Mouse (Mus musculus) G1E (cell line): ENCODE data around the gene Pax7. TPM values are rescaled to one million over a fixed set of nuclear protein-coding genes. Genes with fewer than 3 reads are reported as not detected.

Source experiments
- ATAC-seq: 2 replicates; pipeline ENCODE4 v1.8.0; 2016; ENCODE audit warnings: mild to moderate bottlenecking; ENCODE audit not compliant: insufficient number of reproducible peaks, poor library complexity, low FRiP score, severe bottlenecking; ENCODE audit errors: extremely low read depth
- DNase-seq: peaks from one replicate; pipeline ENCODE4 v3.0.0; 2012; ENCODE audit warnings: low spot score
- H3K27me3 ChIP-seq: 2 replicates; pipeline ENCODE4 v1.6.1; 2012; ENCODE audit warnings: mild to moderate bottlenecking, low read length, inconsistent platforms; ENCODE audit not compliant: insufficient read depth
- H3K36me3 ChIP-seq: replicated peaks from 2 replicates; pipeline ENCODE3; 2012; ENCODE audit warnings: mild to moderate bottlenecking, inconsistent platforms
- H3K4me1 ChIP-seq: 2 replicates; pipeline ENCODE4 v1.6.1; 2012; ENCODE audit warnings: low read depth, low read length, inconsistent platforms, mixed read lengths; ENCODE audit not compliant: insufficient read depth
- H3K4me3 ChIP-seq: 2 replicates; pipeline ENCODE4 v1.5.1; 2012; ENCODE audit warnings: low read depth, mild to moderate bottlenecking, inconsistent platforms, low read length, moderate library complexity, mixed read lengths
- H3K9me3 ChIP-seq: replicated peaks from 2 replicates; pipeline ENCODE4 v1.6.1; 2012; ENCODE audit warnings: inconsistent platforms
- CTCF ChIP-seq: IDR thresholded peaks from 2 replicates; pipeline ENCODE4 v1.5.1; 2012; ENCODE audit warnings: low read depth, low read length, inconsistent platforms, mixed read lengths
- GATA1 ChIP-seq: IDR thresholded peaks from 2 replicates; pipeline ENCODE4 v1.6.1; 2012; ENCODE audit warnings: borderline replicate concordance, low read length, inconsistent platforms, mixed read lengths
- GATA2 ChIP-seq: IDR thresholded peaks from 2 replicates; pipeline ENCODE4 v1.6.1; 2012; ENCODE audit warnings: low read depth, low read length, inconsistent platforms, borderline replicate concordance
- POLR2AphosphoS5 ChIP-seq: IDR thresholded peaks from 2 replicates; pipeline ENCODE4 v1.6.1; 2012; ENCODE audit warnings: low read depth, low read length, inconsistent platforms; ENCODE audit not compliant: insufficient replicate concordance
- TAL1 ChIP-seq: conservative IDR thresholded peaks from 2 replicates; pipeline ENCODE4 v1.6.1; 2012; ENCODE audit warnings: low read depth, low read length, inconsistent platforms, mixed read lengths
- polyA plus RNA-seq: library from polyadenylated mRNA; stranded (reverse); fragments of >175 nt; gene quantifications from 2 replicates; pipeline ENCODE4 v1.2.3, GENCODE M21; 2012
- total RNA-seq, 2 experiments: library from RNA; stranded (forward) in 1 of 2; stranded (reverse) in 1 of 2; fragments of 200-1000 nt in 1 of 2; fragments of >200 nt in 1 of 2; fragmentation: Nextera tagmentation in 1 of 2; gene quantifications; 2 replicates each; pipeline ENCODE4 v1.2.3; 2014 to 2017

Gene Pax7
- total and polyA plus RNA-seq, 3 experiments, result 0.11 TPM; not detected in 2

- no peak for TF ChIP-seq POLR2AphosphoS5
- TF ChIP-seq TAL1, result no peak
- no peak for TF ChIP-seq GATA1
- TF ChIP-seq CTCF, result no peak
- no peak for TF ChIP-seq GATA2
- Histone ChIP-seq H3K4me3 (no peak overlapping the region; the same call in 1 of the 2 replicates), H3K27me3 (no peaks in the 10 kb centered on the region)
Observed at GRCm38 (mm10) chr4:139823138-139823869, 10.0 kb downstream of the Pax7 start.

GRCm38 (mm10) chr4:139822214-139823137, 10.9 kb downstream of the Pax7 start:
- ATAC-seq, result no peak
- no peak for TF ChIP-seq TAL1
- no peak for TF ChIP-seq GATA1
- no peak for TF ChIP-seq CTCF
- no peak for TF ChIP-seq GATA2
- no peak for TF ChIP-seq POLR2AphosphoS5

More at GRCm38 (mm10) chr4:139823138-139823869, 10.0 kb downstream of the Pax7 start:
- Histone ChIP-seq H3K36me3 (no peaks in the 10 kb centered on the region), H3K4me1 (no peaks in the 10 kb centered on the region), H3K9me3 (peaks cover 81% of the 10 kb centered on the region)
- ATAC-seq (no peak), DNase-seq (no peak)

GRCm38 (mm10) chr4:139821491-139822160, 11.7 kb downstream of the Pax7 start:
- ATAC-seq (no peak), DNase-seq (no peak)
- no peaks in the 10 kb centered on the region for H3K36me3 ChIP-seq
- no peak for TF ChIP-seq CTCF
- TF ChIP-seq TAL1, result no peak
- no peak for TF ChIP-seq POLR2AphosphoS5
- no peak for TF ChIP-seq GATA2
- no peak for TF ChIP-seq GATA1
- H3K4me1 ChIP-seq, result no peaks in the 10 kb centered on the region
- H3K27me3 ChIP-seq, result no peaks in the 10 kb centered on the region
- H3K9me3 ChIP-seq, result peaks cover 84% of the 10 kb centered on the region
- H3K4me3 ChIP-seq, result no peak overlapping the region; the same call in 1 of the 2 replicates

More at GRCm38 (mm10) chr4:139822214-139823137, 10.9 kb downstream of the Pax7 start:
- DNase-seq, result no peak
- Histone ChIP-seq H3K4me3 (no peak overlapping the region), H3K4me1 (no peaks in the 10 kb centered on the region), H3K27me3 (no peaks in the 10 kb centered on the region), H3K36me3 (no peaks in the 10 kb centered on the region), H3K9me3 (peaks cover 81% of the 10 kb centered on the region)

- Histone ChIP-seq H3K36me3 (no peaks in the 10 kb centered on the region), H3K9me3 (peaks cover 84% of the 10 kb centered on the region), H3K4me3 (no peak overlapping the region; the same call in 1 of the 2 replicates), H3K4me1 (no peaks in the 10 kb centered on the region), H3K27me3 (no peaks in the 10 kb centered on the region)
- ATAC-seq (no peak), DNase-seq (no peak)
- TF ChIP-seq GATA2 (no peak), GATA1 (no peak), TAL1 (no peak), POLR2AphosphoS5 (no peak), CTCF (no peak)
Observed at GRCm38 (mm10) chr4:139821071-139821470, 12.3 kb downstream of the Pax7 start.

GRCm38 (mm10) chr4:139819411-139820030, 13.8 kb downstream of the Pax7 start:
- Histone ChIP-seq H3K36me3 (no peaks in the 10 kb centered on the region), H3K4me1 (no peaks in the 10 kb centered on the region), H3K9me3 (peaks cover 83% of the 10 kb centered on the region), H3K4me3 (no peak overlapping the region), H3K27me3 (no peaks in the 10 kb centered on the region)
- TF ChIP-seq CTCF, result no peak
- TF ChIP-seq GATA1, result no peak
- no peak for TF ChIP-seq GATA2
- ATAC-seq, result no peak
- no peak for DNase-seq
